Mouse (Mus musculus) midbrain, postnatal 0 days (tissue): ENCODE data around the gene Snx32. TPM values are rescaled to one million over a fixed set of nuclear protein-coding genes. Genes with fewer than 3 reads are reported as not detected.
A peak's percentile ranks its signal among the peaks of the same experiment; 100 is the strongest.

Experiments
- ATAC-seq: fragments of 200-750 bp; cut with Nextera tagmentation; 2 replicates; pipeline ENCODE4 v1.8.0; 2017; ENCODE audit warnings: moderate number of reproducible peaks, mild to moderate bottlenecking, moderate TSS enrichment, moderate library complexity; ENCODE audit not compliant: low FRiP score
- DNase-seq: peaks from one replicate; pipeline ENCODE4 v3.0.0-alpha.2; 2015; ENCODE audit warnings: low spot score
- H3K27ac ChIP-seq: fragments of 300-500 bp; sonication (generic); 2 replicates; pipeline ENCODE4 v1.5.1; 2014; ENCODE audit warnings: low read depth, mild to moderate bottlenecking, low read length, mixed read lengths
- H3K27me3 ChIP-seq: fragments of 300-500 bp; sonication (generic); 2 replicates; pipeline ENCODE4 v1.6.1; 2014; ENCODE audit warnings: low read length, control low read depth, mixed read lengths; ENCODE audit not compliant: insufficient read depth
- H3K36me3 ChIP-seq: fragments of 300-500 bp; sonication (generic); 2 replicates; pipeline ENCODE4 v1.6.1; 2014; ENCODE audit warnings: low read length, control low read depth, mixed read lengths; ENCODE audit not compliant: insufficient read depth
- H3K4me1 ChIP-seq: fragments of 300-500 bp; sonication (generic); 2 replicates; pipeline ENCODE4 v1.6.1; 2014; ENCODE audit warnings: mild to moderate bottlenecking, control low read depth, antibody characterized with exemption, low read length, mixed read lengths; ENCODE audit not compliant: insufficient read depth
- H3K4me2 ChIP-seq: fragments of 300-500 bp; sonication (generic); 2 replicates; pipeline ENCODE4 v1.6.1; 2014; ENCODE audit warnings: low read depth, mild to moderate bottlenecking, low read length, mixed read lengths; ENCODE audit not compliant: poor library complexity, severe bottlenecking
- H3K4me3 ChIP-seq: fragments of 300-500 bp; sonication (generic); 2 replicates; pipeline ENCODE4 v1.5.1; 2014; ENCODE audit warnings: low read depth, mild to moderate bottlenecking, low read length, moderate library complexity
- H3K9ac ChIP-seq: fragments of 300-500 bp; sonication (generic); replicated peaks from 2 replicates; pipeline ENCODE4 v1.6.1; 2014; ENCODE audit warnings: mild to moderate bottlenecking, low read length, moderate library complexity, mixed read lengths; ENCODE audit not compliant: poor library complexity, severe bottlenecking
- H3K9me3 ChIP-seq: fragments of 300-500 bp; sonication (generic); 2 replicates; pipeline ENCODE4 v1.6.1; 2016; ENCODE audit warnings: low read length, control low read depth
- CTCF ChIP-seq: IDR thresholded peaks from 2 replicates; pipeline ENCODE4 v1.5.1; 2016; ENCODE audit warnings: antibody characterized with exemption, mild to moderate bottlenecking
- WGBS: fragments of 180-500 bp; shearing (Covaris S2); extraction: QIAGEN DNeasy Blood & Tissue Kit; methylation state at CpG from one replicate; pipeline ENCODE4 v1.1.7; 2014; 5-methylcytosine and 5-hydroxymethylcytosine counted together
- polyA plus RNA-seq: library from polyadenylated mRNA; unstranded; fragments of >200 nt; fragmentation: Nextera tagmentation; extraction: Ambion mirVana; gene quantifications from 2 replicates; pipeline ENCODE4 v1.2.1, GENCODE M21; 2015
- total RNA-seq: library from RNA; depleted of rRNA; stranded (reverse); fragments of >200 nt; gene quantifications from 2 replicates; pipeline ENCODE4 v1.2.3, GENCODE M21; 2014; rRNA removed

The Snx32 gene
- total RNA-seq = 86.2 and 100 TPM in 2 replicates
- 88.7 and 94.4 TPM in 2 replicates for polyA plus RNA-seq

DNA sequence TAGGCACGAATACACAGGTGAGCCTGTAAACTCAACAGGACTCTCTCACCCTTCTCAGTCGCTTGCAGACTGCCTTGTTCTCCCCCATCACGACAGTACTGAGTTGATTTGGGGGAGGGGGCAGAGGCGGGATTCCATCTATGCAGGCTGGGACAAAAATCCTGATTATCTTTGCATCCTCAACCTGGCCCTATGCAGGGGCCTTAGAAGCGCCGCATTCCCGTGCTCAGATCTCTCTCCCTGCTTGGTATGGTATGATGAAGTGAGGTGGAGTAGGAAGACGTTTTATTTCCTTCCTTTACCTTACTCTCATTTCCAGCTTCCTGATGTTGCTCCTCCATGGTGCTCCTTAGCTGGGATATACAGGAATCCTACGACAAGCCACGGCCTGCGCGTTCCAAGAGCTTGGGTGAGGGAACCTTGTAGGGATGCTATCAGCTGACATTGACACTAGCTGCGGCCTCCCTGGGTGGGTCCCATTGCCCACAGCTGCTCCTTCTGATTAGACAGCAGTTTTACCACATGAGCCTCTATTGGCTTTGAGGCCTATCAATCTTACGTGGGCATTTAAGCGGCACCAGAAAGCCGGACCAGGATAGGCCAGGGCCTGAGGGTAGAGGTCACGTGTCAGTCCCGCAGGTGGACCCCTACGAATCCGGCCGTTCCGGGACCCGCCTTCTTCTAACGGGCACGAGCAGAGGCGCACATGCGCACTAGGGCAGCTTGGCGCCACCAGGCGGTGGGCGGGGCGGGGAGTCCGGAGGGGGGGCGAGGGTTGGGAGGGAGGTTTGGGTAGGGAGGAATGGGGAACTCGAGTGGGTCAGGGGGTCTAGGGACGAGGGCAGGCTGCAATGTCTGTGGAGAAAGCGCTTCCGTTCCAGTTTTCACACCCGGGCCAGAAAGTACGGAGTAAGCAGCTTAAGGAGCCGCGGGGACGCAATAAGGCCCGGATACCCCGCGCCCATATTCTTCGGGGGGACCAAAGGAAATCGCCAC is at the start of gene Snx32:
Gene Snx32, minus strand, starts transcription at position 508 of the 996 bp plus-strand sequence.
- peak; percentile 57 for TF ChIP-seq CTCF
- H3K27me3 ChIP-seq = no peaks in the 10 kb centered on the region
- 3% methylated on average over 46 of the region's 47 CpGs for WGBS
- no peaks in the 10 kb centered on the region for H3K36me3 ChIP-seq
- H3K27ac ChIP-seq = peak within 1 kb of the TSS; percentile 73
- DNase-seq (peak; percentile 100), ATAC-seq (peak; percentile 99)
- peaks cover 8% of the 10 kb centered on the region; the same call in 1 of the 2 replicates for H3K4me1 ChIP-seq
- no peaks in the 10 kb centered on the region for H3K9me3 ChIP-seq
- peak within 1 kb of the TSS; percentile 42 for H3K4me3 ChIP-seq
- H3K4me2 ChIP-seq = peak within 1 kb of the TSS; percentile 83
- peak within 1 kb of the TSS; percentile 59 for H3K9ac ChIP-seq

GRCm38 (mm10) chr19:5559631-5560456 is 49.5 kb upstream of the Snx32 start:
- 2% methylated on average over 62 of the region's 69 CpGs for WGBS
- Histone ChIP-seq H3K9ac (no peak overlapping the region), H3K9me3 (no peaks in the 10 kb centered on the region), H3K36me3 (no peaks in the 10 kb centered on the region), H3K4me1 (0 out of 2 replicates have a peak, but pooled peaks cover 6% of the 10 kb centered on the region), H3K4me3 (peak overlapping the region; percentile 40), H3K4me2 (peak overlapping the region; percentile 66), H3K27ac (no peak overlapping the region), H3K27me3 (peaks cover 68% of the 10 kb centered on the region)
- no peak for DNase-seq
- no peak for ATAC-seq
- TF ChIP-seq CTCF = no peak

- H3K36me3 ChIP-seq = no peaks in the 10 kb centered on the region
- no peak overlapping the region for H3K27ac ChIP-seq
- ATAC-seq (no peak), DNase-seq (no peak)
- H3K4me2 ChIP-seq = peak overlapping the region; percentile 66; the same call in 1 of the 2 replicates
- TF ChIP-seq CTCF = no peak
- H3K4me1 ChIP-seq = 0 out of 2 replicates have a peak, but pooled peaks cover 6% of the 10 kb centered on the region
- H3K4me3 ChIP-seq = no peak overlapping the region
- no peaks in the 10 kb centered on the region for H3K9me3 ChIP-seq
- H3K27me3 ChIP-seq = peaks cover 64% of the 10 kb centered on the region
- no peak overlapping the region for H3K9ac ChIP-seq
- WGBS = 16% methylated on average over 8 of the region's 8 CpGs
Measured at GRCm38 (mm10) chr19:5559229-5559628, 48.9 kb upstream of the Snx32 start.

DNA sequence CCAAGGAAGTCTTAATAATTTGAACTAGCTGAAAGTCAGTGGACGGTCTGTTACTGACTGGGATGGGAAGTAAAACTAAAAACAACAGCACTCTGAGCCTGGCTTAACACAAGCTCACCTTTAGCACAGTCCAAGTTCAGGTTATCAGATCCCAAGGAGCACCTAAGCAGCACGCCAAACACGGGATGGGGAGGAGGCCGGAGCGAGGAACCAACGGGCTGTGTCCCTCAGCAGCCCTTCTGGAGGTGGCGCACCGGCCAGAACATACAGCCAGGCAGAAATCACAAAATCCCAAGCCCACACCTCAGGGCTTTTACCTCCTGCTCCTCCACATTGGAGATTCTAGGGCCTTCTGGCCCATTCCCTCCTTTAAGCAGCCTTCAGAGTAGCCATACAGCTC is 48.4 kb upstream of the Snx32 start:
- H3K9ac ChIP-seq = no peak overlapping the region
- WGBS = 56% methylated on average over 8 of the region's 8 CpGs
- no peaks in the 10 kb centered on the region for H3K9me3 ChIP-seq
- 0 out of 2 replicates have a peak, but pooled peaks cover 6% of the 10 kb centered on the region for H3K4me1 ChIP-seq
- peaks cover 60% of the 10 kb centered on the region for H3K27me3 ChIP-seq
- TF ChIP-seq CTCF = no peak
- ATAC-seq (no peak), DNase-seq (no peak)
- H3K4me2 ChIP-seq = no peak overlapping the region
- H3K4me3 ChIP-seq = no peak overlapping the region
- H3K36me3 ChIP-seq = no peaks in the 10 kb centered on the region
- no peak overlapping the region for H3K27ac ChIP-seq

DNA sequence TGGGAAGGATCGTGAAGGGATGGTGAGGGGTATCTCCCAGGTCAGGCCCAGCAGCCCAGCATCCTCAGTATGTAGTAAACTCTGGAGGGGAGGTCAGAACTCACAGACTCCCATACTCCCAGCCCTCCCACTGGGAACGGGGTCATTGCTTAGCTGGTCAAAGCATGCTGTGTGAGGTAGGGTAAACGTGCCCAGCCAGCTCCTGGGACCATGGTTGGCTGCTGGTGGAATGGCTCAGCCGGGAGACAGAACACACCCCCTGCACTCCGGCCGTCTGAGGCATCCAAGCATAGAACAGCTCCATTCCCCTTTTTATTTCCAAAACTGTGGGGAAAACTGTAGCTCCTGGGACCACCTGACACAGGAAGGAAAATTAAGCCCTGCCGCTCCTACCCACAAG is 47.8 kb upstream of the Snx32 start:
- TF ChIP-seq CTCF = no peak
- Histone ChIP-seq H3K9me3 (no peaks in the 10 kb centered on the region), H3K27ac (no peak overlapping the region), H3K9ac (no peak overlapping the region), H3K4me1 (0 out of 2 replicates have a peak, but pooled peaks cover 6% of the 10 kb centered on the region), H3K27me3 (peaks cover 55% of the 10 kb centered on the region), H3K4me3 (no peak overlapping the region), H3K36me3 (no peaks in the 10 kb centered on the region), H3K4me2 (no peak overlapping the region)
- DNase-seq (no peak), ATAC-seq (no peak)
- WGBS = 39% methylated on average over 7 of the region's 7 CpGs
